Mouse (Mus musculus) CH12.LX (cell line): ENCODE measurements at regions not wholly inside any gene's neighbourhood (a gene's known extent, or its start where the extent isn't known, plus 50 kb on each side); places are given as distances from the start of the nearest gene placed in this dataset.

Experiments
- CTCF ChIP-seq, 2 experiments: IDR thresholded peaks in 1 of 2; conservative IDR thresholded peaks in 1 of 2; 2 replicates each; pipeline ENCODE4 v1.5.1; 2011 to 2012; ENCODE audit warnings: low read depth in 2 of 2, low read length in 2 of 2, improper control_type of control experiment in 1 of 2, inconsistent platforms in 1 of 2, mild to moderate bottlenecking in 1 of 2, moderate library complexity in 1 of 2
- MAX ChIP-seq: IDR thresholded peaks from 2 replicates; pipeline ENCODE4 v1.6.1; 2011; ENCODE audit warnings: low read length, improper control_type of control experiment
- MAZ ChIP-seq: IDR thresholded peaks from 2 replicates; pipeline ENCODE4 v1.6.1; 2012; ENCODE audit warnings: low read depth, mild to moderate bottlenecking, inconsistent platforms, low read length, improper control_type of control experiment, moderate library complexity
- NELFE ChIP-seq: IDR thresholded peaks from 2 replicates; pipeline ENCODE4 v1.6.1; 2011; ENCODE audit warnings: low read depth, low read length, improper control_type of control experiment
- POLR2A ChIP-seq: IDR thresholded peaks from 2 replicates; pipeline ENCODE4 v1.6.1; 2011; ENCODE audit warnings: low read depth, mild to moderate bottlenecking, improper control_type of control experiment, low read length
- RCOR1 ChIP-seq: conservative IDR thresholded peaks from 2 replicates; pipeline ENCODE4 v1.6.1; 2012; ENCODE audit warnings: low read depth, mild to moderate bottlenecking, inconsistent platforms, low read length, improper control_type of control experiment
- SIN3A ChIP-seq: IDR thresholded peaks from 2 replicates; pipeline ENCODE4 v1.6.1; 2012; ENCODE audit warnings: low read length, improper control_type of control experiment, inconsistent platforms

DNA sequence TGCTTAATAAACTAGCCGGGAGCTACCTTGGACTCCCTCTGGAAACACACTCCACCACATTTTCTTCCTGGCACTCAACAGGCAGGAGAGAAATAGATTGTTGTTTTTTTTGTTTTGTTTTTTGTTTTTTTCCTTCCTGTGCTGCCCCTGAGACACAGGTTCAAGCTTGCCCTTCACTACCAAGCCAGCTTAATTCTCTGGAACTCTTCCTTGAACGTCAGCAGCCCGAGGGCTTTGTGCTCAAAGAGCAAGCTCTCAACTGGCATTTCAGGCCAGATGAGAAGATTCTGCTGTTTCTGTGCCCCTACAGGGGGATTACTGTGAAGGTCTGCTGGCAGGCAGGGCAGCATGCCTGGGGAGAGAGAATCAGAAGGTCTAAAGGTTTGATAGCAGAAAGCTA, 109.8 kb downstream of the 2410131K14Rik start:
- TF ChIP-seq CTCF (conservative IDR thresholded peaks at IDR 0.05 in 1 of 2, IDR thresholded peaks at IDR 0.05 in 1 of 2; ENCODE audit: low read depth in 2 of 2, low read length in 2 of 2) (no peak), MAX (no peak), POLR2A (no peak), NELFE (no peak), SIN3A (no peak; the same call in 1 of the 2 replicates), MAZ (no peak), RCOR1 (no peak)
